Mouse (Mus musculus): ENCODE measurements at regions not wholly inside any gene's neighbourhood (a gene's known extent, or its start where the extent isn't known, plus 50 kb on each side); places are given as distances from the start of the nearest gene placed in this dataset.

DNA sequence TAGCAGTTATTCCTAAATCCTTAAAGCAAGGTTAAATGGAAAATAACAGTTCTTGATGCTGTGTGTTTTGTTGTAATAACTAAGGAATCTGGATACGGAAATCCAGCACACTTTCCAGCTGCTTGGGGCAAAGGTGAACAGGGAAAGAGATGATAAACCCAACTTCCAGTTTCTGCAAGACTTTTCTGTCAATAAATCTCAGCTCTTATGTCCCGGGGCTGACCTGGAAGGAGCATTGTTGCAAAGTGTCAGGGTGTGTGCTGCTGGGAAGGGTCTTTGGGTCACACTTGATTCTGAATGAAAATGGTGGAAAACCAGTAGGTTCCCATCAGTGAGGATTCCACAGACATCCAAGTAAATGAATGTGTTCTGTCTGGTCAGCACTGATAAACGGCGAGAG is 81.2 kb upstream of the Marcks start:
- no peak for DNase-seq (ENCODE audit: low spot score in 2 of 2)

DNA sequence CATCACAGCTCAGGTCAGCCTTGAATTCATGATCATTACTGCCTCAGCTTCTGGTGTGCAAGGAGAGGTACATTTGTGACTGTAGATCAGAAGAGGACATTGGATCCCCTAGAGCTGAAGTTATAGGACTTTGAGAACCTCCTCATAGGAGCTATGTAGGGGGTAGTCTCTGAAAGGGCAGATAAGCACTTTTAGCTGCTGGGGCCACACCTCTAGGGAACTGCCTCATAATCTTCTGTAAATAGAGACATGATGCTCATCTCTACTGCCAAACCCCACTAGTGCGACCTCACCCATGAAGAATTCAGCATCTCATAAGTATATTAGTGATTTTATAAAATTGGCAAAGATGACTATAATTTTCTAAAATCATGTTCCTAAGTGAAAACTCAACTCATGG is 80.7 kb upstream of the Marcks start:
- no peak for DNase-seq (ENCODE audit: low spot score in 2 of 2)

DNA sequence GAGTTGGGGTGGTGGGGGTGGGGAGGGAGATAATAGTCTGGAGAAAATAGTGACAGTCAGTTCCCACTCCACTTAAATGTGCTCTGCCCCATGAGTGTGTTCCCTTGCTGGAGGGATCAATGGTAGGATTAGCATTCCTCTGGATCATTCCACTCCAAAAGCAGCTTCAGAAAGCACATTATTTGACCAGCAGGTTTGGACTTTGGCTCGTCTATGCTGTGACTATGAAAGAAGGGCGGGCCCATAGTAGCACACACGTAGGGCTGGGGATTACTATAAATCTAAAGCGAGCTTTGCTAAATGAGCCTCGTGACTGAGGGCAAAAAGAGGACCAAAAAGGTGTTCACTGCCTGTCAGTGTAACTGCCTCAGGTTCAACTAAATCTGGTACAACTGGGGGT is 75.9 kb upstream of the Marcks start:
- no peak for DNase-seq (ENCODE audit: low spot score in 2 of 2)

DNA sequence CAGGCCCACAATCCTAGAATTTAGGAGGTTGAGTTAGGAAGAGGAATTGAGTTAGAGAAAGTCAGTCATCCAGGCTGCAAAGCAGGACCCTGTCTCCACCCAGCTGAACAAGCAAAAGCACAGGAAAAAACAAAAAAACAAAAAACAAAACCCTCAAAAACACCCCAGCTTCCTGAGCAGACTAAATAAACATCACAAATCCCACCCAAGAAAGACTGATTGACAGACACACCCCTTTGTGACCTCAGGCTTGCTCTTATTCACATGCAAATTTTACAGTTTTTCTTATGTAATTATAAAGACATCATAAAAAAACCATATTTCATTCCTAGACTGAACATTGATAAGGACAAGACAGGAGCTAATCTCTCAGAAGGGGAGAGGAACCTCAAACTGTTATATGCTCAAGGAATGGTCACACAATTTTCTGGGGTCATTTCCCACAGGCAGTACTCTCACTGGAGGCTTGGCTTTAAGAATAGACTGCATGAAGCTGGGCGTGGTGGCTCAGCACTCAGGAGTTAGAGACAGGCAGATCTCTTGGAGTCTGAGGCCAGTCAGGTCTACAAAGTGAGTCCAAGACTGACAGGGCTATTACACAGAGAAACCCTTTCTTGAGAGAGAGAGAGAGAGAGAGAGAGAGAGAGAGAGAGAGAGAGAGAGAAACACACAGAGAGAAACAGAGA is 73.8 kb upstream of the Marcks start:
- no peak for DNase-seq (ENCODE audit: low spot score in 2 of 2)

DNA sequence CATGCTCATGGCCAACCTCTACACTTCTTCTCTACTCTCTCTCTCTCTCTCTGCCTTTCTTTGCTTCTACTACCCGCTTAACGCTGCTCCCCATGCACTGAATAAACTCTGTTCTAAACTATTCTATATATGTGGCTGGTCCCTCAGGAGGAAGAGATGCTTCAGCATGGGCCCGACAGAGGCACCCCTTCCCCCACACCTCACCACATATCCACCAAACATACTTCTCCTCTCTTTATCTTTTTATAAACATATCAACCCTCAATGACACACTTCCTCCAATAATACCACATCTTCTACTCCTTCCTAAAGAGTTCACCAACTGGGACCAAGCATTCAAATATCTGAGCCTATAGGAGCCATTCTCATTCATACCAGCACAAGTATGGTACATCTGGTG is 72.6 kb upstream of the Marcks start:
- no peak for DNase-seq (ENCODE audit: low spot score in 2 of 2)

GRCm38 (mm10) chr10:37210223-37210622 is 71.5 kb upstream of the Marcks start:
- DNase-seq (ENCODE audit: low spot score in 2 of 2) = no peak

- no peak for DNase-seq (ENCODE audit: low spot score in 2 of 2)
Observed at GRCm38 (mm10) chr10:37206986-37207385, 68.3 kb upstream of the Marcks start.

DNA sequence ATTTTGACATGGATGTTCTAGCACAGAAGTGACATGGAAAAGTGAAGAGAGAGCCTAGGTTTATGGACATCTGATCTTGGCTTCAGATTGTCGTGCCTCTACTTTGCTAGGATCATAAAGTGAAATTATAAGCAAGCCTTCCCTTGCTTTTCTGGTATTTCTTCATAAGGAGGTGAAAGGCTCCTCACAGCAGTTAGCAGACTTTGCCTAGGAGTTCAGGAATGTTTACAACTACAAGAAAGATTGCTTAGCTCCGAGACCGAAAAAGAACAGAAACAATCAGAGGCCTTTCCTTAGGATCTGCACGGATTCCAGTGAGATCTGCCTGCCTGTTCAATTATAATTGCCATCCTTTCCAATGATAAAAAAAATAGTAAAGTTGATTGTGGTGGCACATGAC is 67.8 kb upstream of the Marcks start:
- DNase-seq (ENCODE audit: low spot score in 2 of 2) = no peak

DNA sequence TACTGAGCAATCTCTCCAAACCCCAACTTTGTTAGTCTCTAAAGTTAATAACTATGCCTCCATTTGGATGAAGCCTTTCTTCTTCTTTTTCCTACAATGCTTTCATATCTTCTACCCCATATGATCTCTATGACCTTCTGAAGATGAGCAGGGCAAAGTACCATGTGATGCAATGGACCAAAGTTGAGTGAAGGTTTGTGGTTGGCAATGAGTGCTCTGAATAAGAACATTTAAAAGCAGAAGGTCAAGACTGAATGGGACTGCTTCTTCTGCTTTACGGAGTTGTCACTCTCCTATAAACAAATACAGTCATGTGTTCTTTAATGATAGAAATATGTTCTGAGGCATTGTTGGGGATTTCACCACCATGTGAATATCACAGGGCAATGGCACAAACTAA is 65.0 kb upstream of the Marcks start:
- no peak for DNase-seq (ENCODE audit: low spot score in 2 of 2)

GRCm38 (mm10) chr10:37194798-37195453 is 56.2 kb upstream of the Marcks start:
- no peak for DNase-seq (ENCODE audit: low spot score in 2 of 2)

DNA sequence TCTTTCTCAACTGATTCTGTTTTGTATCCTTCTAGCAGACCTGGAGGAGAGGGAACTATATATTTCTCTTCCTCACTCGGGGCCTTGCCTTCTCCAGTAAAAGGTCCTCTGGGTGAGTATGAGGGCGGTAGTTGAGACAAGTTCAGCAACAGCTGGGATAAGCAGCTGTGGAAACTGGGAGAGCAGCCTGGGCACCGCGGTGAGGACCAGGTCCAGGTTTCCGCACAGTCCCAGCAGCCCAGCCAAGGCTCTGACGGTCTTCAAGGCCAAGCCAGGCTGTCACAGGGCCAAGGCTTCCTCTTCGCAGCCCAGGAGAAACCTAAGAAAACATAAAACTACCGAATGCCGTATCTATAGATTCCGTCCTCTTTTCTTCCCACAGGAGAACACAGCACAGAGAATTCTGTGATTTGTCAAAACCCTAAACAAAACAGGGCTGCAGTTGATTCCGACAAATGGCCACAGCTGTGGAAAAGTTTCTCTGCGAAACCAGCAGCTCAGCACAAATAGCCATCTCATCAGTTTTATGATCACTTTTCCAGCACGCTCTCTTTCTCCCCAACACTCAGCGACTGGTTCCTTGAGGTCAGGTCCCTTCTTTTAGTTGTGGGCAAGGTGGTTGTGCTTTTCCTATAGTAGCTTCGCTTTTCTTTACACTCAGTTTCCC is 55.5 kb upstream of the Marcks start:
- DNase-seq (ENCODE audit: low spot score in 2 of 2) = peak in 1 of 2 experiments; percentile 70

- no peak for DNase-seq (ENCODE audit: low spot score in 2 of 2)
Observed at GRCm38 (mm10) chr10:37192661-37193060, 53.9 kb upstream of the Marcks start.

- DNase-seq (ENCODE audit: low spot score in 2 of 2) = no peak
Observed at GRCm38 (mm10) chr10:37190092-37190491, 51.4 kb upstream of the Marcks start.

Data from urinary bladder, postnatal 4 days (tissue).